Mouse (Mus musculus) neural tube, embryonic 13.5 days (tissue): ENCODE measurements around the gene Ltbr. TPM values are rescaled to one million over a fixed set of nuclear protein-coding genes. Genes with fewer than 3 reads are reported as not detected.

Experiments used
- polyA plus RNA-seq: library from polyadenylated mRNA; unstranded; fragments of >200 nt; fragmentation: Nextera tagmentation; extraction: Ambion mirVana; gene quantifications from 2 replicates; pipeline ENCODE4 v1.2.1, GENCODE M21; 2015

Ltbr gene
- polyA plus RNA-seq, 1 experiment from 2014 or later = 17.5 TPM

Other genes with a start within 250 kb of the Ltbr start
- 0.43 and 0.77 TPM in 2 replicates for gene Lpar5, start 246.0 kb downstream of the Ltbr start, polyA plus RNA-seq
- 89.0 and 107 TPM in 2 replicates for gene Chd4, start 217.9 kb downstream of the Ltbr start, polyA plus RNA-seq
- 44.5 and 45.3 TPM in 2 replicates for gene Nop2, start 182.0 kb downstream of the Ltbr start, polyA plus RNA-seq
- 21.1 and 24.0 TPM in 2 replicates for gene Iffo1, start 168.6 kb downstream of the Ltbr start, polyA plus RNA-seq
- 1,206 and 1,336 TPM in 2 replicates for gene Gapdh, start 147.4 kb downstream of the Ltbr start, polyA plus RNA-seq
- gene Ncapd2, start 122.2 kb downstream of the Ltbr start, polyA plus RNA-seq = 48.8 and 69.2 TPM in 2 replicates
- 143 and 158 TPM in 2 replicates for gene Mrpl51, start 122.1 kb downstream of the Ltbr start, polyA plus RNA-seq
- gene Vamp1, start 98.3 kb downstream of the Ltbr start, polyA plus RNA-seq = 16.2 and 17.1 TPM in 2 replicates
- gene Tapbpl, start 82.0 kb downstream of the Ltbr start, polyA plus RNA-seq = 4.8 and 5.5 TPM in 2 replicates
- gene Cd27, start 76.9 kb downstream of the Ltbr start, polyA plus RNA-seq = 1.3 and 1.6 TPM in 2 replicates
- not detected in 2 replicates for gene Tuba3a, start 27.8 kb downstream of the Ltbr start, polyA plus RNA-seq
- gene Scnn1a, start 6.8 kb upstream of the Ltbr start, polyA plus RNA-seq = 0.36 and 0.63 TPM in 2 replicates
- 17.5 and 21.5 TPM in 2 replicates for gene Tnfrsf1a, start 35.5 kb upstream of the Ltbr start, polyA plus RNA-seq
- 0.23 TPM in 1 of 2 replicates, not detected in the other for gene Plekhg6, start 66.9 kb upstream of the Ltbr start, polyA plus RNA-seq
- 66.9 and 74.0 TPM in 2 replicates for gene Cd9, start 180.9 kb upstream of the Ltbr start, polyA plus RNA-seq
- 5.6 and 8.0 TPM in 2 replicates for gene Vwf, start 232.9 kb upstream of the Ltbr start, polyA plus RNA-seq